ENCODE assay signal across 8 mouse cellular contexts in genomic region chr7:16398387-16399050, GRCm38 (mm10). TPM values are rescaled to one million over a fixed set of nuclear protein-coding genes. Genes with fewer than 3 reads are reported as not detected.
A peak's percentile ranks its signal among the peaks of the same experiment; 100 is the strongest.
DNase-seq lines count a peak whose midpoint lies in the region; ATAC-seq lines count a peak whose summit lies in the region.

No protein-coding gene starts in this region.

- no peaks in the 10 kb centered on the region for H3K27me3 ChIP-seq in intestine, embryonic 15.5 days (replicated peaks)
- no peaks in the 10 kb centered on the region for H3K27me3 ChIP-seq in neural tube, embryonic 15.5 days (replicated peaks)

- no peak for ATAC-seq in CD4-positive, CD25-positive, alpha-beta regulatory T cell, adult 4 months
- no peak for ATAC-seq in intestine, embryonic 15.5 days
- no peak for ATAC-seq in neural tube, embryonic 15.5 days (ENCODE audit: low FRiP score)

- H3K4me3 ChIP-seq in intestine, embryonic 15.5 days (replicated peaks): peak overlapping the region; percentile 86
- peak overlapping the region; percentile 84 for H3K4me3 ChIP-seq in neural tube, embryonic 15.5 days (replicated peaks)

- peak overlapping the region; percentile 100 for H3K27ac ChIP-seq in intestine, embryonic 15.5 days
- H3K27ac ChIP-seq in neural tube, embryonic 15.5 days (replicated peaks): peak overlapping the region; percentile 100

- DNase-seq in CD4-positive, CD25-positive, alpha-beta regulatory T cell, adult 2 months (ENCODE audit: low read depth, low spot score): peak; percentile 51
- peak; percentile 10 for DNase-seq in lung, postnatal 10 days
- DNase-seq in lung, postnatal 4 days: no peak
- DNase-seq in ovary, adult 18-20 months (ENCODE audit: low spot score): no peak
- DNase-seq in left cerebral cortex, adult 11 months (ENCODE audit: low spot score): no peak

- H3K9ac ChIP-seq in intestine, embryonic 15.5 days: peak overlapping the region; percentile 100
- peak overlapping the region; percentile 66 for H3K9ac ChIP-seq in neural tube, embryonic 15.5 days (replicated peaks)

- peak overlapping the region; percentile 81 for H3K4me2 ChIP-seq in intestine, embryonic 15.5 days (replicated peaks)
- peak overlapping the region; percentile 71 for H3K4me2 ChIP-seq in neural tube, embryonic 15.5 days

- WGBS in intestine, embryonic 15.5 days: 51% methylated on average over 3 of the region's 3 CpGs
- WGBS in neural tube, embryonic 15.5 days: 37% methylated on average over 3 of the region's 3 CpGs

- H3K36me3 ChIP-seq in intestine, embryonic 15.5 days: no peaks in the 10 kb centered on the region
- no peaks in the 10 kb centered on the region for H3K36me3 ChIP-seq in neural tube, embryonic 15.5 days

- peaks cover 6% of the 10 kb centered on the region; the same call in 1 of the 2 replicates for H3K4me1 ChIP-seq in intestine, embryonic 15.5 days (replicated peaks)
- peaks cover 16% of the 10 kb centered on the region for H3K4me1 ChIP-seq in neural tube, embryonic 15.5 days

- H3K9me3 ChIP-seq in intestine, embryonic 15.5 days: no peaks in the 10 kb centered on the region
- H3K9me3 ChIP-seq in neural tube, embryonic 15.5 days (replicated peaks): no peaks in the 10 kb centered on the region

RNA-seq across cellular contexts. Expression of gene Zc3h4, which starts 2.2 kb away (rescaled TPM):
- 10 to 100 TPM; 13.5 to 18.0 TPM for polyA plus RNA-seq in CD4-positive, CD25-positive, alpha-beta regulatory T cell, adult 4 months (2017; shearing (Covaris generic))
- polyA plus RNA-seq in intestine, embryonic 15.5 days (2015; fragmentation: Nextera tagmentation; extraction: Ambion mirVana): 13.8 and 14.4 TPM in 2 replicates
- 14.5 and 17.3 TPM in 2 replicates for polyA plus RNA-seq in neural tube, embryonic 15.5 days (2015; fragmentation: Nextera tagmentation; extraction: Ambion mirVana)

RNA-seq across cellular contexts. Expression of gene Sae1, which starts 10.9 kb away (rescaled TPM):
- 10 to 100 TPM; 69.0 to 85.6 TPM for polyA plus RNA-seq in CD4-positive, CD25-positive, alpha-beta regulatory T cell, adult 4 months (2017; shearing (Covaris generic))
- 270 and 284 TPM in 2 replicates for polyA plus RNA-seq in intestine, embryonic 15.5 days (2015; fragmentation: Nextera tagmentation; extraction: Ambion mirVana)
- 239 and 275 TPM in 2 replicates for polyA plus RNA-seq in neural tube, embryonic 15.5 days (2015; fragmentation: Nextera tagmentation; extraction: Ambion mirVana)

RNA-seq across cellular contexts. Expression of gene Tmem160, which starts 54.1 kb away (rescaled TPM):
- 1 to 10 TPM; 2.5 to 4.9 TPM for polyA plus RNA-seq in CD4-positive, CD25-positive, alpha-beta regulatory T cell, adult 4 months (2017; shearing (Covaris generic))
- polyA plus RNA-seq in intestine, embryonic 15.5 days (2015; fragmentation: Nextera tagmentation; extraction: Ambion mirVana): 48.9 and 54.8 TPM in 2 replicates
- polyA plus RNA-seq in neural tube, embryonic 15.5 days (2015; fragmentation: Nextera tagmentation; extraction: Ambion mirVana): 66.4 and 72.3 TPM in 2 replicates

Comparison
In these comparisons a context has a peak if more than half of its experiments do, and no peak if none do; other contexts are left out.
1. DNase-seq: peak in CD4-positive, CD25-positive, alpha-beta regulatory T cell, adult 2 months (single experiment) and lung, postnatal 10 days (single experiment); none in lung, postnatal 4 days (0 of 2), ovary, adult 18-20 months (single experiment) and left cerebral cortex, adult 11 months (single experiment).